Mouse (Mus musculus) liver, postnatal 0 days (tissue): ENCODE results near the gene Ppm1k.

Experiments used
- CTCF ChIP-seq: sonication (generic); IDR thresholded peaks from 2 replicates; pipeline ENCODE4 v1.5.1; 2016; ENCODE audit warnings: antibody characterized with exemption, low read depth
- EP300 ChIP-seq: IDR thresholded peaks from 2 replicates; pipeline ENCODE4 v1.6.1; 2016; ENCODE audit warnings: antibody characterized with exemption, low read depth, mild to moderate bottlenecking

GRCm38 (mm10) chr6:57535971-57536669 lies 852 bp upstream of the Ppm1k start:
- no peak for TF ChIP-seq CTCF
- no peak for TF ChIP-seq EP300
